Mouse (Mus musculus) liver, embryonic 16.5 days (tissue): ENCODE measurements at regions not wholly inside any gene's neighbourhood (a gene's known extent, or its start where the extent isn't known, plus 50 kb on each side); places are given as distances from the start of the nearest gene placed in this dataset.

Experiments
- ATAC-seq: fragments of 200-750 bp; cut with Nextera tagmentation; 2 replicates; pipeline ENCODE4 v1.8.0; 2017; ENCODE audit warnings: low read depth, mild to moderate bottlenecking, moderate number of reproducible peaks, moderate library complexity
- H3K27ac ChIP-seq: fragments of 300-500 bp; sonication (generic); 2 replicates; pipeline ENCODE4 v1.5.1; 2014; ENCODE audit warnings: mild to moderate bottlenecking, low read length
- H3K27me3 ChIP-seq: fragments of 300-500 bp; sonication (generic); 2 replicates; pipeline ENCODE4 v1.6.1; 2014; ENCODE audit warnings: low read depth, low read length, mixed read lengths; ENCODE audit not compliant: control insufficient read depth, insufficient read depth
- H3K36me3 ChIP-seq: fragments of 300-500 bp; sonication (generic); 2 replicates; pipeline ENCODE4 v1.6.1; 2014; ENCODE audit warnings: mild to moderate bottlenecking; ENCODE audit not compliant: control insufficient read depth, insufficient read depth
- H3K4me1 ChIP-seq: fragments of 300-500 bp; sonication (generic); 2 replicates; pipeline ENCODE4 v1.6.1; 2014; ENCODE audit warnings: low read depth, low read length, mixed read lengths; ENCODE audit not compliant: control insufficient read depth
- H3K4me2 ChIP-seq: fragments of 300-500 bp; sonication (generic); 2 replicates; pipeline ENCODE4 v1.6.1; 2014; ENCODE audit warnings: low read depth, low read length, mixed read lengths
- H3K4me3 ChIP-seq: fragments of 300-500 bp; sonication (generic); 2 replicates; pipeline ENCODE4 v1.5.1; 2014; ENCODE audit warnings: low read depth, mild to moderate bottlenecking, low read length
- H3K9ac ChIP-seq: fragments of 300-500 bp; sonication (generic); 2 replicates; pipeline ENCODE4 v1.6.1; 2014; ENCODE audit warnings: low read depth, low read length
- H3K9me3 ChIP-seq: fragments of 300-500 bp; sonication (generic); replicated peaks from 2 replicates; pipeline ENCODE4 v1.6.1; 2016; ENCODE audit warnings: low read length; ENCODE audit not compliant: control insufficient read depth
- WGBS: fragments of 180-500 bp; shearing (Covaris S2); extraction: QIAGEN DNeasy Blood & Tissue Kit; methylation state at CpG from one replicate; pipeline ENCODE4 v1.1.7; 2014; ENCODE audit not compliant: insufficient replicate concordance; 5-methylcytosine and 5-hydroxymethylcytosine counted together

DNA sequence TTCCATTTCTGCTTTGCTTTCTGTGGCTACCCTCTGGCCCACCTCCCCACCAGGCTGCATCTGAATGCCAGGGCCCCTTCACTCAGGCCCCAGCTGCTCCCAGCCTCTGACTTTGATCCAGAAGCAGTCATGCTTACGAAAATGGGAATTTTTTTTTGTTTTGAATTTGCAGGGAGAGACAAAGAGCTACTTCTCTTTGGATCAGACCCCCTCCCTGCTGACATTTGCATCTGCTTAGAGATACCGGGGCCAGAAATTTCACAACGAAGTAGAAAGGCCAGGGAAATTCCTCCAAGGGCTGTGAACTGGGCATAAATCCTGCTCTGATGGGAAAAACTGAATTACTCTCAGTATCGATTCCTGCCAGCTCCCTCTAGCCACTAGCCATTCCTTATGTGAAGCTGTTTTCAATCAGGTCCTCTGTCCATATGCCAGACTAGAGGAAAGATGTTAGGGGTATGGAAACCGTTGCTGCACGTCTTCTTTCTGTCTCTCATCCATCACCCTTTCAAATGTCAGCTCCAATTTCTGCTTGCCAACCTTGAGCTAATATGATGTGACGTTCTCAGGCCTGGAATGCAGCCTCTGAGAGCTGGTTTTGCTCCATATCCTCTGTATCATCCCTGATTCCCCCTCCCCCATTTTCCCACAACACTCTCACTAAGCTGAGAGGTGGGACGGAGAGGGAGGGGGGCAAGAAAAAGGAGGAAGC lies 62.4 kb upstream of the S1pr3 start:
- Histone ChIP-seq H3K36me3 (no peaks in the 10 kb centered on the region), H3K27ac (no peak overlapping the region), H3K4me2 (no peak overlapping the region), H3K27me3 (no peaks in the 10 kb centered on the region), H3K4me3 (no peak overlapping the region), H3K4me1 (no peaks in the 10 kb centered on the region), H3K9me3 (no peaks in the 10 kb centered on the region), H3K9ac (no peak overlapping the region)
- ATAC-seq, result no peak
- WGBS, result 42% methylated on average over 8 of the region's 8 CpGs

DNA sequence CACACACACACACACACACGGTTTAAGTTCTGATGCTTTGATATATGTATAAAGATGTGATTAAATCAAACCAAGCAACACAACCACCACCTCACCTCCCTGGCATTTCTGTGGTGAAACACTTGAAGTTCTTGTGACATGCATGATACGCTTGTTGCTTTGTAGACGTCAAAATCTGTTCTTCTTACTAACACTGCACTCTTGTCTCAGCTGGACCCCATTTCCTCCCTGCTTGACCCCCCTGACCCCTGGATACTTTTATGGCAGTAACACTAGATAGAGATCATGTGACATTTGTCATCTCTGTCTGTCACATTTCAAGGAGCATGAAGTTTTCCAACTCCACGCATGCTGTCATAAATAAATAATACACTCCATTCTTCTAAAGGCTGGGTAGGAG lies 59.7 kb upstream of the S1pr3 start:
- Histone ChIP-seq H3K27ac (no peak overlapping the region), H3K27me3 (no peaks in the 10 kb centered on the region), H3K9me3 (no peaks in the 10 kb centered on the region), H3K4me1 (no peaks in the 10 kb centered on the region), H3K4me3 (no peak overlapping the region), H3K4me2 (no peak overlapping the region), H3K9ac (no peak overlapping the region), H3K36me3 (no peaks in the 10 kb centered on the region)
- ATAC-seq, result no peak
- WGBS, result 51% methylated on average over 4 of the region's 4 CpGs

DNA sequence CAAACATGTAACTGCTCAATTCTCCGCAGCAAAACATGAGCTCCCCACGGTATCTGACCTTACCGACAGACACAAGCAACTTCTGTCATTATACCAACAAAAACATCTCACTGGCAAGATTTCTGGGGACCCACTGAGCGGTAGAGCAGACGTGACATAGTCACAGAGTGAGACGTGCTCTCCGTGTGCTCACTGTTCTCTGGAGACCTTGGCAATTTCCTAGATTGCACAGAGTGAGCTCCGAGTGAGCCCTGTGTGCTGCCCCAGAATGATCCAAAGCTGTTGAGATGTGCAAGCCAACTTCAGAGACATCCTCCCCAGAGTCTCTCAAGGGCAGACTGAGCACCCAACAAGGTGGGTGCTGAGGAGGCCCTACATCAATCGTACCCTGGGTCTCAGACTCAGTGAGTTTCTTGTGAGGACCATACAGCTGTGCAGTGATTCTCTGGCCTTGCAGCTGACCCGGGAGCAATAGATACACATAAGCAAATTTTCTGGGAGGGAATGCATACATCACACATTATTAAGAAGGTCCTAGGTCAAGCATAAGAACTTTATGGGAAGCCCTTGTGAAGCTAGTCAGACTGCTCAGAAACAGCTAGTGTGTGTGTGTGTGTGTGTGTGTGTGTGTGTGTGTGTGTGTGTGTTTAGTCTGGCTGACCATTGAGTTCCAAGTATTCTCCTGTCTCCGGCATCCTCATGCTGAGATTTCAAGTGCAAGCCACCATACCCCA lies 58.5 kb upstream of the S1pr3 start:
- Histone ChIP-seq H3K4me3 (no peak overlapping the region), H3K27me3 (no peaks in the 10 kb centered on the region), H3K9me3 (no peaks in the 10 kb centered on the region), H3K4me1 (no peaks in the 10 kb centered on the region), H3K27ac (no peak overlapping the region), H3K9ac (no peak overlapping the region), H3K36me3 (no peaks in the 10 kb centered on the region), H3K4me2 (no peak overlapping the region)
- no peak for ATAC-seq
- WGBS, result 63% methylated on average over 11 of the region's 11 CpGs

- ATAC-seq, result no peak
- no peaks in the 10 kb centered on the region for H3K9me3 ChIP-seq
- H3K4me3 ChIP-seq, result no peak overlapping the region
- H3K27ac ChIP-seq, result no peak overlapping the region
- no peaks in the 10 kb centered on the region for H3K4me1 ChIP-seq
- no peaks in the 10 kb centered on the region for H3K36me3 ChIP-seq
- no peak overlapping the region for H3K9ac ChIP-seq
- WGBS, result 59% methylated on average over 4 of the region's 4 CpGs
- no peak overlapping the region for H3K4me2 ChIP-seq
- H3K27me3 ChIP-seq, result no peaks in the 10 kb centered on the region
Measured at GRCm38 (mm10) chr13:51352874-51353273, 55.6 kb upstream of the S1pr3 start.

DNA sequence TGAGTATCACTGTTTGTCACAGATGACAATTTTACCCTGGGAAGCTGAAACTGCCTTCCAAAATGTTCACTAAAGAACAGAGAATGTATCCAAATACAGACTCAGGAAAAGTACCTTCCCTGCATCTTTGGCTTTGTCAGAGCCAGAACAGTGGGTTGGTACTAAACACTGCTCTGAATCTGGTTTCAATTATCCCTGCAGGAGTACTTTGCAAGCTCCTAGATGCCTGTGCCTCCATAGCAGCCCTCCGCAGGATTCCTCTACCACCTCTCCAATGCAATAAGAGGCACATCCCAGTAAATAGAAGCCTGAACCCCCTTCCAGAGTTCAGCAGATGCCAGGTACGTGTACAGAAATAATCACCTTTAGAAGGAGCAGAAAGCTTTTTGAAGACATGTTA lies 52.9 kb upstream of the S1pr3 start:
- Histone ChIP-seq H3K9me3 (no peaks in the 10 kb centered on the region), H3K27ac (no peak overlapping the region), H3K36me3 (no peaks in the 10 kb centered on the region), H3K4me1 (no peaks in the 10 kb centered on the region), H3K27me3 (no peaks in the 10 kb centered on the region), H3K4me2 (no peak overlapping the region), H3K4me3 (no peak overlapping the region), H3K9ac (no peak overlapping the region)
- WGBS, result 63% methylated on average over 2 of the region's 2 CpGs
- no peak for ATAC-seq
